Mouse (Mus musculus) ES-CJ7 (cell line): ENCODE data around the gene Olfr301.
A peak's percentile ranks its signal among the peaks of the same experiment; 100 is the strongest.

Source experiments
- DNase-seq: peaks from one replicate; pipeline ENCODE4 v3.0.0; 2011; ENCODE audit warnings: low read depth, low spot score

Olfr301 gene

GRCm38 (mm10) chr7:86403546-86403945, at the start of gene Olfr301:
Gene Olfr301, plus strand, starts transcription at chr7:86403846.
- no peak for DNase-seq

GRCm38 (mm10) chr7:86366828-86367227, 36.8 kb upstream of the Olfr301 start, which contains the start of gene Olfr305:
Gene Olfr305, minus strand, starts transcription at chr7:86366928.
- no peak for DNase-seq

GRCm38 (mm10) chr7:86385769-86386168, 17.9 kb upstream of the Olfr301 start:
- peak; percentile 57 for DNase-seq

- DNase-seq, result no peak
These were observed 17.1 kb upstream of the Olfr301 start, which contains the start of gene Olfr304 for GRCm38 (mm10) chr7:86386558-86386957. Gene Olfr304, minus strand, starts transcription at chr7:86386658.

- no peak for DNase-seq
These were observed 6.0 kb upstream of the Olfr301 start, which contains the start of gene Olfr303 for GRCm38 (mm10) chr7:86397689-86398088. Gene Olfr303, minus strand, starts transcription at chr7:86397789.

GRCm38 (mm10) chr7:86459621-86460020, 56.0 kb downstream of the Olfr301 start, which contains the start of gene Olfr299:
Gene Olfr299, plus strand, starts transcription at chr7:86459921.
- DNase-seq, result no peak
